Mouse (Mus musculus) NIH3T3 (cell line): Measurements from ENCODE around the gene Ywhab.

Source experiments
- DNase-seq: peaks from one replicate; pipeline ENCODE4 v3.0.0-alpha.2; 2012; ENCODE audit warnings: low read depth

Ywhab gene

DNA sequence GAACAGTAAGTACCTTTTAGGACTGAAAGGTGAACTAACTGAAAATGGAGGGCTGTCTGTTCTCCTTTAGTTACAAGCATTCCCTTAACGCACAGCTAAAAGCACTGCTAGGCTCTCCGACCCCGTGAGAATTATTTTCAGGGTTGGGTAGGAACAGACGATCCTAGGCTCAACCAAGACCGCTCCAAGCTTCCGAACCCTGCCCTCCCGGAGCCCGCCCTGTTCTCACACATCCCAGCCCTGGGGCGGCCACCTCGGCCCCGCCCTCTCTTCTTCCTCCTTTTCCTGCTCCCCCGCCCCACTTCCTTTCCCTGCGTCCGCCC, at the start of gene Ywhab:
Gene Ywhab, plus strand, starts transcription at position 307 of the 323 bp plus-strand sequence.
- no peak for DNase-seq

DNA sequence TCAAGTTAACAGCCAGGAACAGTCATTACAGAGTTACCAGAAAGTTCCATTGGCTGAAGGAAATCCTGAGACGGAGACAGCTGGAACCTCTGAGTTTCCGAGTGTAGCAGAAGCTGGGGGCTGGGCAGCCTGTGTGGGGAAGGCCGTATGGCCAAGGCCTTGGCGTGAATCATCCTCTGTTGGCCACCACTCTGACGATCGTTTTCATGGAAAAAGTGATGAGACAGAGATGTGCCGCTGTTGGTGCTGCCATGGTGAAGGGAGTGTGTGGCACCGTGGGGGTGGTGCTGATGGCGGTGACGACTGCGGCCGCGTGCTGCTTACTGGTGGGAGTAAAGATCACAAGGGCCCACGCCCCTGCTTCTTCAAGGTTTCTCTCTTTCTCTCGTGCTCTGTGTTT, 48.5 kb upstream of the Ywhab start:
- no peak for DNase-seq

DNA sequence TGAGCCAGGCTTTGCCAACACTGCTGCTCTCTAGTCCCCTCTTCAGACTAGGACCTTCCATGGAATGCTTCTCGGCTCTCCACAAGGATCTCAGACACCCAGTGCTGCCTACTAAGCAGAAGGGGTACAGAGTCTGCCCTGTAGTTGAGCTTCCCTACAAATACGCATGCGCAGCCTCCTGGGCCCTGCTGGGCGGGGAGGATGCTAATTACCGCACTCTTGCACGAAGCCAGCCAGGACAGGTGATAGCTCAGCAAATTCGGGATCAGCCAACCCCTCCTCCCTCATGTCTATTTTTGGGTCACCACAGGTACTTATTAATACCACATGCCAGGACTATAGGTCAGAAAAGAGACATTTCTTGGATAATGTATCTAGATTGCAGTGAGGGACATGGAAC, 46.8 kb upstream of the Ywhab start:
- DNase-seq: no peak

DNA sequence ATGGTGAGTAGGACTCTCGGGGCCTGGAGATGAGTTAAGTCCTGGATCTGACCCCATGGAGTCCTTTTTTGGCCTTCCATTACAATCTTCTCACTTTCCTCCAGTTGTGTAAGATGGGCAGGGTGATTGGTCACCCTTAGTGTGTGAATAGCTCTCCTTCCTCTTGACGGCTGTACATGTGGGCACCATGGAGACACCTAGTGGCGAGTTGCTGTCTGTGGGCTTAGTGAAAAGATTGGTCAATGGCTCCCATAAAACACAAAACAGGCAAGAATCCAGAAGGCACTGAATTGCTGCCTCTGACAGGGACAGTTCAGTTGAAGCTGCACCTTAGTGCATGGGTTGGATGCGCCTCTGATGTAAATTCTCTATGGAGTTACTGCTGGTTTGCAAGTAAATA, 43.0 kb upstream of the Ywhab start:
- DNase-seq: peak; percentile 79

DNA sequence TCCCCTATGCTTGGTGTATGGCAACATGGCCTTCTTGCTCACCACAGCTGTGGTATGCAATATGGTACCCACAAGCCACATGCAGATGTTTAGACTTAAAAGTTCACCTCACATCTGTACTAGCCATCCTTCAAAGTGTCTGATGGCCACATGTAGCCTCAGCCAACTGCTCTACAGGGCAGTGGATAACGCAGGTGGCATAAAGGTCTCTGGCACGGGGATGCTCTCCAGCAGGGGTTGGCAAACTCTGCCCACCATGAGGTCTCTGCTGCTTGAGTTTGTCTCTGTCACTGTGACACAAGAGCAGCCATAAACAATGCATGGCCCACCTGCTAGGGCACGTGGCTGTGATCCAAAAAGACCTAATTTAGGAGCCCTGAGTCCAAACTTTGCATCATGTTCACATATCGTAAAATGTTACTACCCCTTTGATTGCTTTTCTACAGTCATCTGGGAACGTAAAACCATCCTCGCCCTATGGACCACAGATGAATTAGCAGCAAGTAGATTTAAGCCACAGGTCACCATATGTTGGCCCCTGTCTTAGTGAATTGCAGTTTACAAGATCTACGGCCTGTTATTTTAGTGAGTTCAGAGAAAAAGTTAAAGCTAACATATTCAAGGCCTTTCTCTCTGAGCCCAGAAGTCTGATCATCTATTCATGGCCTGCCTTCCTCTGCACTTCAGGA, 41.0 kb upstream of the Ywhab start:
- no peak for DNase-seq

DNA sequence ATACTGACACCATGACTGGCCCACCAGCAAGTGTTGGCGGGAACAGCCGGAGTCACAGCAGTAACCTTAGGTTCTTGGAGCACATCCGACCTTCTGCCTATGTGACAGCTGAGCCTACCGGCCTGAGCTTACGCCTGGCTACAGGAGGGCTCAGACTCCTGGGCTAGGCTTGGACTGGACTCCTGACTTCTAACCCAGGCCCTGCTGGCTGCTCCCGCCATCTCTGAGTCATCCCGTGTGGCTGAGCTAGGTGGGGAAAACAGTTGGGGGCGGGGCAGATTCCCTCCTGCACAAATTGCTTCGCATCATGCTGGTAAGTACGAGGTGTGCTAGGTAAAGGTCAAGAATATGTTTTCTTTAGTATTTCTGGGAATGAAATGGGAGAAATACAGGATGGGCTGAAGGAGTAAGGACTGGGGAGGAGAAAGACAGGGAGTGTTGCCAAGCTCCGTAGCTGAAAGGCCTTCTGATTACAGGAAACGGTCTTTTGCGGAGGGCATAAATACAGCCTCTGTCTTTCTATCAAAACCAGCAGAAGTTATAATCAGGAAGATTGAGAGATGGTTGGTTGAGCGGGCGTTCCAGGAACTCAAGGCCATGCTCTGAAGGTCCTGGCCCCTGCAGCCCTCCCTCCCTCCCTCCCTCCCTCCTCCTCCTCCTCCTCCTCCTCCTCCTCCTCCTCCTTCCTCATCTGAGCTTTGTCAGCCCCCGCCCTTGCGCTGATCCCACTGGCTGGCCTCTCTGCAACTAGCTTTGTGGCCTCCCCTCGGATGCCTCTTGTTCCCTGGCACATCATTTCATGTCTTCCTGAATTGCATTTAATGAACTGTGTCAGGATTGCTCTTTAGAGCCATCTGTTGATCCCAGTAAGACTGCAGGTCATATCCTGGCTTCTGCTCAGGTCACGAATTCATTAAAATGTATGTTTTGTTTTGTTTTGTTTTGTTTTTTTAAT, 29.9 kb upstream of the Ywhab start:
- DNase-seq: peak; percentile 17

DNA sequence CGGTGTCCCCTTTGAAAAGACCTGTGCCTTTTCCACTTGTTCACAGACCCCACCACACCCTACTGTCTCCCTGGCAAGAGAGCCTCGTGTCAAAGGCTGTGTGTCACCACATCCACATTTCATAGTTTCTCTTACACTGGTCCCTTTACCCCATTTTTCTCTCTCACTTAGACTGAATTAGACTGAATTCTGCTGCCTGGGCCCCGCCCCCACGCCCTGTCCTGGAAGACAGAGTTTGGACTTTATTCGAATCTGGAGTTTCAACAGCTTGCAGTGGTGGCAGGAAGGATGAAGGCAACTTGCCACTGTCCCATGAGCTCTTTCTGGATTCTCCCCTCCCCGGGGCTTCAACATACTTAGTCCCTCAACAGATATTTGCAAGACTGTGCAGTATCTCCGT, 29.1 kb upstream of the Ywhab start:
- DNase-seq: no peak

DNA sequence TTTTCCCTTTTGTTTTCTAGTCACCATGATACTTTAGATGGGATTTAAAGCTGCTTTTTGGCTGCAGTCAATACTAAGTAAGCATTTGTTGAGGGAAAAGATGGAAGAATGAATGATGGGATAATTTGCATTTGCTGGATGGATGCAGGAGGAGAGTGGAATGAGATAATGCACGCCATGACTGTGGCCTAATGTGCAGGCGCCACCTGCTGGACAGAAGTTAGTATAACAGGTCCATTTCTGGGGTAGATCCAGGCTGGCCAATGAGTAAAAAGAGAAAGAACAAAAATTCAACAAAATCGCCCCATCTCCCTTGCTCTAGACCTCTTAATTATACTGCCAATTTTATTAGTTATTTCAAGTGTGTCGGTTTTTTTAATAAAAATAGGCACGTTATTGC, 26.2 kb upstream of the Ywhab start:
- DNase-seq: peak; percentile 90

DNA sequence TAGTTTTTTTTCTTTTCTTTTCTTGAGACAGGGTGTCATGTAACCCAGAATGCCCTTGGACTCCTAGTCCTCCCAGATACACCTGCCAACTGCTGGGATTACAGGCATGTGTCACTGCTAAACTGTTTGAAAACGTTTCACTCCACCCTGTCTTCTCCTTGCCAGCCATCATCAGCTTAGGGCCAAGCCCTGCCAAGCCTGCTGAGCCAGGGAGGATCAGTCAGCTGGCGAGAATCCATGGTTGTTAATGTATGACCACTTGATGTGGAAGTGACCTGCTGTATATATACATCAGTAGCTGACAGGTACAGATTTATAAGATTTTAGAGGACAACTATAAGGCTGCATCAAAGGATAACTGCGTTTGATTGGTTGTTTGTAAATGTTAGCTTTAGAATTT, 24.4 kb upstream of the Ywhab start:
- no peak for DNase-seq

DNA sequence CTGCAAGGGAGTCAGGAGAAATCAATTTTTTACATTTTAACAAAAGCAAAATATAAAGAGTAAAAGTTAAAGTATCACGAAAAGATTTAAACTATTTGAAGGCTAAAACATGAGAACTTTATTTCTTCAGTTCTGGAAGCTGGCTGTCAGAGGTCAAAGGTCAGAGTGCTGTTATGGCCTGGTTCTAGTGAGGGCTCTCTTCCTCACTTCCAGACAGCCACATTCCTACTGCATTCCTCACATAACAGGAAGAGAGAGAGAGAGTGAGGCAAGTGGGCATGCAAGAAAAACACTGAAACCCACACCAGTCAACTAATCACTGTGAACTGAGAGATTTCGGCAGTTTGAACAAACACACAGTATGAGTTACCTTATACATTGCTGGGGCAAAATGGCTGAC, 20.7 kb upstream of the Ywhab start:
- peak; percentile 8 for DNase-seq

DNA sequence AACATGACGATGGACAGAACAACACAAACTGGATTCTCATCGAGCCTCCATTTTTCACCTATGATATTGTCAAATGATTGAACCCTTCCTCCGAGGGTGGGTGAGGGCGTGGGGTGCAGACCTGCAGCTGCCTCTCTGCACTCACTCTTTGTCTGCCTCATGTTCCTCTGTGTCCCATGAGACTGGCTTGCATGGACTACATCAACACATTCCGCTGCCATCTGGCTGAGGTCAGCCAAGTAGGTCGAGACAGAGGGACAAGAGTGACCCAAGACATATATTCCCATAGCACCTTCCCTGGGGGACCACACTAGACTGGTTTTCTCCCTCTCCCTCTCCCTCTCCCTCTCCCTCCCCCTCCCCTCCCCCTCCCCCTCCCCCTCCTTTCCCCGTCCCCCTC, 18.3 kb upstream of the Ywhab start:
- DNase-seq: no peak

DNA sequence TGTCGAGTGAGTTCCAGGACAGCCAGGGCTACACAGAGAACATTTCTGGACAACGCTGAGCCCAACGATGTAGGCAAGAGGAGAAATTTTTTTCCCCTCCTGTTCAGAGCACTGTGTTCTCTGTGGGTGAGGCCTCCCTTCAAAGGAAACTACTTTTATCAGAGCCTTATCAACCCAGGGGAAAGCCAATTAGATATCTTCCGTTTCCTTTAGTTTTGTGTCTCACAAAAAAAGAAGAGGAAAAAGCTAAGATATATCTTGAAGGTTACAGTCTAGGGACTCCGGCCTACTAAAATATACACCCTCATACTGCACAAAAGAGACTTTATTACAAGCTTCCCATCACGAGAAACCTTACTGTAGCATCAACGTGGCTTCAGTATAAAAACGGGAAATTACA, 7.5 kb upstream of the Ywhab start:
- no peak for DNase-seq

DNA sequence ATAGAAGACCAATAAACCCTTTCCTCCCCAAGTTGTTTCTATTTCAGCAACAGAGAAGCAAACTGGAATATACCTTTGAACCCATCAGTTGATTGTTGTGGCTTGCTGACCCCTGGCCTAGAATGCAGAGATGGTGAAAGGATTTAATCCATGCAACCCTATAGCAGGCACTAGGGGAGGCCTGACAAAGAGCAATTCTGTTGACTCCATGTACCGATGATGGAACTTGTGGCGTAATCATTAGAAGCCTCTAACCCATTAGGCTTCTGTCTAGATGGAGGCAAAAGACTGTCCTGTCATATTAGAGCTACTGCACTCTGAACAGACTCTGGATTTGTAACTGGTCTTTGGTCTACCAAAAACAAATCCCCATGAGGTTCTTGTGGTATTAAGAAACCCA, 1.9 kb upstream of the Ywhab start:
- no peak for DNase-seq

DNA sequence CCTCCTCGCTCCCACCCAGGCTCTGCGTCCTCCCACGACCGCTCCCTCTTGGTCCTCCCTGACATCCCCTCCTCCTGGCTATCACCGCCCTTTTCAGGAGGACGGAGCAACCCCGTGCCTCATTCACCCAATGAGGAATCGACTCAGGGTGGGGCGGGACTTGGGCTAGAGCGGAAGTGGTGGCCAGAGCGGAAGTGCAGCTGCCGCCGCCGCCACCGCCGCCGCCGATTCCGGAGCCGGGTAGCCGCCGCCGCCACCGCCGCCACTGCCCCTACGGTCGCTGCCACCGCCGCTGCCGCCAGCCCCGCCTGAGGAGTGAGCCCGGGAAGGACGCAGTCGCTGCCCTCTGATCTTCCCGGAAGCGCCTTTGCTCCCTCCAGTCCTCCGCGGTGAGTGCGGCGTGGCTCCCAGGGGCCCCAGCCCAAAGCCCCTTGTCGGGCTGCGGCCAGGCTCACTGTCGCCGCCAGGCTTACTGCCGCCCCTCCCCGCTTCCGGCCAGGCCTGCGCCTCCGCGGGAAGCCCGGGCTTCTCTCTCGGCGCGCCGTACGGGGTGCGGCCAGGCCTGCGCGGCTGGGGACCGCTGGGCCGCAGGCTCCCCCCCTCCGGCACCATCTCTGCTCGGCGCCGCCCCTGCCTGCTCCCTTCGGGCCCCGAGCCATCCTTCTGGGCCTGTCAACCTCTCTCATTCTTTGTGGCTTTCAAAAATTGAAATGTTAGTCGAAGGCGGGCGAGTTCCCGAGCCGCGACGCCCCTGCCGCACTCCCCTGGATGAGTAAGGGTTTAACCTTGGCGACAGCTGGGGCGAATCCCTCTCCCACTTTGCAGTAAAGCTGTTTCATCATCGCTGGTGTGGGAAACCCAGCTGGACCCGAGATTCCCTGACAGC, 460 bp downstream of the Ywhab start:
- peak; percentile 97 for DNase-seq

DNA sequence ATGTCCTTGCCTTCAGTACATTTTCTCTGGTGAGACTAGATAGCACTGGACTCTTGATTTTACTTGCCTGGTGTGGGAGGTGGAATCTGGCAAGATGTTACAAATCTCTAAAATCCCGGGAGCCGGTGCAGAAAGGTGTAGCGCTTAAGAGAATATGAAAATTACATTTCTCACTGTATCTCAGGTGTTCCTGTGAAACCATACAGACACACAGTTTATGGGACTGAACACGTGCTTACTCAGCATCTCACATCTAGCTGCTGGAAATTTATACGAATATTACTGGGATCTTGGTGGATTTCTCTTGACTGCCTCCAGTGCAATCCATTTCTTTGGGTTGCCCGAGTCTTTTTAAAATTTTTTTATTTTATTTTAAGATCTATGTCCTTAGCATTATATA, 1.5 kb downstream of the Ywhab start:
- no peak for DNase-seq

DNA sequence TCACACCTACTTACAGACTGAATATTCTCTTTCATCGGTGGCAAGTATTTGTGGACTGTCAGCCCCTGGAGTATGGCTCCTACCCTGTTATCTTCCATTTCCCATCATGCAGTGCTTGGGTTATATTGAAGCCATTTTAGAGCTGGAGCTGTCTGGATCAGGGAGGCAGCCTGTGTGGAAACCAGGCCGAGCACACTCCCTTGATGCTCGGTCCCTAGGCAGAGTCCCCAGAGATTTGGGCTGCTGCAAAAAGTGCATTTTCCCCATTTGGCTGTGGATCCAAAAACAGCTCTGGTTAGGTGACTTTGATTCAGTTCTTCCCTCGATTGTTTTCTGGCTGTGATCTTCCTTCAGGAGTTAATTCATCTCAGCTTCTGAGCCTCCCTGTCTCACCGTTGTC, 2.1 kb downstream of the Ywhab start:
- no peak for DNase-seq

DNA sequence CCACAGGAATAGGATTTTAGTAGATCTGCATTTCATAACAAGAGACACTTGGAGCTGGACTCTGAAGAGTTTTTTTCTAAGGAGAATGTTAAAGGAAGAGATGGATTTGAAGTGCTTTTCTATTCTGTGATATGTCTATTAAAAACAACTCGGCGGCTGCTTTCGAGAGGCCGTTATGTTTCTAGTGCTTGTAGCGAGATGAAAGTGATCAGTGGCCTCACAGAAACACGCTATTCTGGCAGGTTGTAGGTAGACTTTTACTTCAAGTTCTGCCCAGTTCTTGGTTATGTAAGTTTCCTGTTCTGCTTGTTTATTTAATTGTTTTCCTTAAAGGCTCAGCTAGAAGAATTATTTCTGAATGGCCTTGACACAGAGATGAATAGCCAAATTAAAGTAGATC, 4.2 kb downstream of the Ywhab start:
- DNase-seq: no peak

DNA sequence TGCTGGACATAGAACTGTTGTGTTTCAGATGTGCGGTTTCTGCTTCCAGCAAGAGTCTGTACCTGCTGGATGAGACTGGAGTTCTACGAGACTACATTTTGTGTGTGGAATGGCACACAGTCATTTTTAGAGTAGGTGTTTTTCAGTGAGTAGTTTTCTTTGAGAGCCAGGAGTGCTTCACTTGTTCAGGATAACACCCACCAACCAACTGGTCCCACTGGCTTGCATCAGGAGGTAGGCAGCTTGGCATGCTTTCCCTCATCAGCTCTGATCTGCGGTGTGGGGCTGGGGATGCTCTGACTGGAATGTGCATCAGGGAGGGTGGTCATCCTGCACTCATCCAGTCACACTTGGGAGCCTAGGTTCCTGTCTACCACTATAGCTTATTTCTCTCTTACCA, 7.9 kb downstream of the Ywhab start:
- DNase-seq: no peak

DNA sequence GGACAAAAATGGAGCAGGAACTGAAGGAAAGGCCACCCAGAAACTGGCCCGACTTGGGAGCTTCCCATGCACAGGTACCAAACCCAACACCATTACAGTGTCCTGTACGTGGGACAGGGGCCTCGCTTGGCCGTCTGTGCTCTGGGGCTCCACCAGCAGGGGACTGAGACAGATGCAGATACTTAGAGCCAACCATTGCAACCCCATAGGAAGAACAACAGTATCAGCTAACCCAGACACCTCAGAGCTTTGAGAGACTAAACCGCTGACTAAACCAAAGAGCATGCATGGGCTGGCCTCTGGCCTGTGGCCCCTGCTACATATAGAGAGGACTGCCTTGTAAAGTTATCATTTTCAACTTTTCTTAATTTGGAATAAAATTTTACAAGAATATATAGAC, 9.7 kb downstream of the Ywhab start:
- DNase-seq: no peak

DNA sequence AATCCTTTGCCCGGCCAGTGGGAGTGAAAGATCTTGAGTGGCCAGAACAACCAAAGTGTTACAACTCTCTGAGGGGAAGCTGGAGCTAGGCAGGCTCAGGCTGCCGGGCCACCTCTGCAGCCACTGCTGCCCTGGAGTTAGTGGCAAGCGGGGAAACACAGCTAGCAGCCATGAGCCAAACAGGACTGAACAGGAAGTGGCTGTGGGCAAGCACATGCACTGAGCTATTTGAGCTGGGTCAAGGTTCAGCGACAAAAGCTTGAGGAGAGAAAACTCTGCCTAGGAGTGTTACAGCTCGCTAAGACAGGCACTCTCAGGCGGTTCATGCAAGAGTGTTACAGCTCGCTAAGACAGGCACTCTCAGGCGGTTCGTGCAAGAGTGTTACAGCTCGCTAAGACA, 12.2 kb downstream of the Ywhab start:
- DNase-seq: no peak

DNA sequence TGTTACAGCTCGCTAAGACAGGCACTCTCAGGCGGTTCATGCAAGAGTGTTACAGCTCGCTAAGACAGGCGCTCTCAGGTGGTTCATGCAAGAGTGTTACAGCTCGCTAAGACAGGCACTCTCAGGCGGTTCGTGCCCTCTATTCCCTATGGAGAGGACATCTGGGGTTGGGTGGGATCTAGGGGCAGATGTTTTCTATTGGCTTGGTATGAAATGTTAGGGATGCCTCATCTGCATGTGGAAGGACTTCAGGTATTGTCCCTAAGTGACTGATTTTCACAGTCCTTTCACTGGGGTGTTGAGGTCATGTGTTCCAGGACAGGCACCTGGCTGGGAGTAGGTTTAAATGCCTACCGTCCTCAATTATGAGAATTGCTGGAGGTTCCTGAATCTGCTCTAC, 12.8 kb downstream of the Ywhab start:
- no peak for DNase-seq

DNA sequence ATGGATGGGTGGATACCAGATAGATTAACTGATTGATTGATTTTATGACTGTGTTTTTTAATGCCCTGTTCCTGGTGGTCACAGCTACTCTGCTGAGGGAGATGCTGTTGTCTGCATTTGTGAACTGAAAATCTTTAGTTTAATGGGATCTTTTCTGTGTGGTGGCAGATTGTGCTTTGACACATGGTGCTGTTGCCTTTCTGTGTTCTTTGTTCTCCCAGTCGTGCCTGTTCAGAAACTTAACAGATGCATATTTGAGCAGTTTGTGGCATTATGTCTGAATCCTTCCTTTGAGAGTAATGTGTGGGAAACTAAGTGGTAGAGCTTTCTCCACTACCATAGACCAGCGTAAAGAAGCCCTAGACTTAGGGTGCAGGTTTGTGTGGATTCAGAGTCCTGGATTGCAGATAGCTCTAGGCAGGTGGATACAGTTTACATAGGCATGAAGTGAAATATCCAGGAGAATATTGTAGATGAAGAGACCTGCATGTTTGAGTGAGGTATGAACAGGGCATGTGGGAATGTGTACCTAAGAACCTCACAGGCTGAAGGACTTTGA, 13.3 kb downstream of the Ywhab start:
- DNase-seq: no peak
